Mouse (Mus musculus) limb, embryonic 14.5 days (tissue): ENCODE measurements around the gene Eef1b2. TPM values are rescaled to one million over a fixed set of nuclear protein-coding genes. Genes with fewer than 3 reads are reported as not detected.
A peak's percentile ranks its signal among the peaks of the same experiment; 100 is the strongest.

ENCODE experiments used
- ATAC-seq: fragments of 200-750 bp; cut with Nextera tagmentation; 2 replicates; pipeline ENCODE4 v1.8.0; 2017; ENCODE audit warnings: low read depth, moderate number of reproducible peaks, moderate TSS enrichment; ENCODE audit not compliant: low FRiP score
- DNase-seq: peaks from one replicate; pipeline ENCODE4 v3.0.0-alpha.2; 2015; ENCODE audit warnings: low spot score
- H3K27ac ChIP-seq: fragments of 300-500 bp; sonication (generic); replicated peaks from 2 replicates; pipeline ENCODE4 v1.5.1; 2014; ENCODE audit warnings: low read depth, mild to moderate bottlenecking, low read length, moderate library complexity, mixed read lengths
- H3K27me3 ChIP-seq: fragments of 300-500 bp; sonication (generic); 2 replicates; pipeline ENCODE4 v1.6.1; 2014; ENCODE audit warnings: low read length, mixed read lengths; ENCODE audit not compliant: control insufficient read depth, insufficient read depth
- H3K36me3 ChIP-seq: fragments of 300-500 bp; sonication (generic); 2 replicates; pipeline ENCODE4 v1.6.1; 2014; ENCODE audit warnings: mild to moderate bottlenecking, low read length, moderate library complexity, mixed read lengths; ENCODE audit not compliant: control insufficient read depth, insufficient read depth
- H3K4me1 ChIP-seq: fragments of 300-500 bp; sonication (generic); 2 replicates; pipeline ENCODE4 v1.6.1; 2014; ENCODE audit warnings: antibody characterized with exemption, low read length, mixed read lengths; ENCODE audit not compliant: control insufficient read depth, insufficient read depth
- H3K4me2 ChIP-seq: fragments of 300-500 bp; sonication (generic); replicated peaks from 2 replicates; pipeline ENCODE4 v1.6.1; 2014; ENCODE audit warnings: low read depth, mild to moderate bottlenecking, low read length, moderate library complexity; ENCODE audit not compliant: severe bottlenecking
- H3K4me3 ChIP-seq: fragments of 300-500 bp; sonication (generic); replicated peaks from 2 replicates; pipeline ENCODE4 v1.5.1; 2014; ENCODE audit warnings: low read length
- H3K9ac ChIP-seq: fragments of 300-500 bp; sonication (generic); 2 replicates; pipeline ENCODE4 v1.6.1; 2014; ENCODE audit warnings: mild to moderate bottlenecking, low read depth, low read length, moderate library complexity; ENCODE audit not compliant: severe bottlenecking
- H3K9me3 ChIP-seq: fragments of 300-500 bp; sonication (generic); 2 replicates; pipeline ENCODE4 v1.6.1; 2016; ENCODE audit warnings: low read length; ENCODE audit not compliant: control insufficient read depth
- POLR2A ChIP-seq: fragments of 200-500 bp; IDR thresholded peaks from 2 replicates; pipeline ENCODE4 v1.8.0; 2012; ENCODE audit warnings: inconsistent platforms, mild to moderate bottlenecking, moderate library complexity, borderline replicate concordance; ENCODE audit not compliant: insufficient read depth, insufficient read length; ENCODE audit errors: extremely low read depth
- WGBS: fragments of 180-500 bp; shearing (Covaris S2); extraction: QIAGEN DNeasy Blood & Tissue Kit; methylation state at CpG from one replicate; pipeline ENCODE4 v1.1.7; 2014; 5-methylcytosine and 5-hydroxymethylcytosine counted together
- polyA plus RNA-seq, 2 experiments: library from polyadenylated mRNA; depleted of rRNA in 1 of 2; stranded (reverse) in 1 of 2; unstranded in 1 of 2; fragments of >200 nt; fragmentation: Nextera tagmentation in 1 of 2; extraction: Ambion mirVana in 1 of 2; gene quantifications; 2 replicates each; pipeline versions ENCODE4 v1.2.1 to v1.2.3; 2012 to 2014

Gene Eef1b2
- polyA plus RNA-seq, 2 experiments: 750 to 1,108 TPM

DNA sequence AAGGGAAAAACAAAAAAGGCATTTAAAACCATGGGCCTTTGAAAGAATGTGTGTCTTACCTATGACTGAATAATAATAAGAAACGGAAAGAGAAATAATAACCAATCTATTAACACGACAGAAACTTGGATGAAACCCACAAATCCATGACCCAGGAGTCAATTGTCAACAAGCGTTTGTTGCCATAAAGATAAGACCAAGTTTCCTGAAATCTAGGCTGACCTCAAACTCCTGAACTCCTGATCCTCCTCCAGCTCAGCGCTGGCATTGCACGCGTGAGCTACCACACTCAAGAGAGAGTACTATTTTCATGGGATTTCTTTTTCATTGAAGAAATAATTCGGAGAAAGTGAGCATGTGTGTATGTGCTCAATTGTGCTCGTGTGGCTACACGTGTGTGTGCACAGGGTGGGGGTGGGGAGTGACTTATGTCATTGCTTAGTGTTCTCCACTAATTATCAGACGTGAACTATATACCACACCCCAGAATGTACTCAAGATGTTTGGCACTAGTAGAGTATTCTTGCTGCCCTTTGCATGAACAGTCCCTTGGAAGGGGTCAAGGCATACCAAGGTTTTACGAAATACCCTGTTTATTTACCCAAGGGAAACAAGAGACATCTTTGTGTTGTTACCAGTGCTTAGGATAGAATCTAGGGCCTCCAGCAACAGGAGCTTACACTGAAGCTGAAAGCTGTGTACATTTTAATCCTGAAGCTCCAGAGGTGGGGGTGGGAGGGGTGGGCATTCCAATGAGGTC is 15.9 kb downstream of the Eef1b2 start:
- Histone ChIP-seq H3K4me2 (no peak overlapping the region), H3K9ac (no peak overlapping the region), H3K27ac (no peak overlapping the region), H3K27me3 (no peaks in the 10 kb centered on the region), H3K36me3 (no peaks in the 10 kb centered on the region), H3K4me3 (no peak overlapping the region), H3K9me3 (no peaks in the 10 kb centered on the region), H3K4me1 (no peaks in the 10 kb centered on the region)
- TF ChIP-seq POLR2A: no peak
- 86% methylated on average over 11 of the region's 11 CpGs for WGBS
- ATAC-seq: no peak
- DNase-seq: no peak

DNA sequence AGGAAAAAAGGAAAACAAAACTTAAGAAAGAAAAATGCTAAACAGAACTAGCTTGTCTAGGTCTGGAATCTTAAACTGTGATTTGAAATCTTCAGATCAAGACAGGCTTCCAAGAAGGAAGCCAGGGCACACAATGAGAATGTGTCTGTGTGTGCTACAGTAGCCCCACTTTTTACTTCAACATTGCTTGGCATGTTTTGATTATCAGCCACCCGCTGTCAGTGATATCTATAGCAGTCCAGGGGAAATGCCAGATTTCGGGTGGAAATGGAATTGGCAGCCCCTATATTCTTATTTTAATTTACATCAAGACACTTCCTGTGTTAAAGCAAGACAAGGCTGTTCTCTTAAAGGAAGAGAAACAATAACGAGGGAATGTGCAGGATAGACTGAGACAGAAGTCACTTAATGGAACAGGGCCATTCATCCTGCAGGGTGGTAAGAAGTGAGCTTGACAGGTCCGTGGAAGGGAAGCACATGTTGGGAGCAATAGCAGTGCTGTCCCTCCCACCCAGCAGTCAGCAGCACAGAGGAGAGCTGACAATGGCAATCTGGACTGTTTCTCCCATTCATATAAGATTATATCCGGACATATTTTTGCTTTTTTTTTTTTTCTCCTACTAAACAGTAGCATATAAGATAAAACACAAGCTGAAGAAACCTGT is 19.4 kb downstream of the Eef1b2 start:
- no peak overlapping the region for H3K4me2 ChIP-seq
- DNase-seq: no peak
- H3K4me1 ChIP-seq: no peaks in the 10 kb centered on the region
- no peak overlapping the region for H3K9ac ChIP-seq
- no peaks in the 10 kb centered on the region for H3K36me3 ChIP-seq
- no peak for ATAC-seq
- H3K4me3 ChIP-seq: no peak overlapping the region
- no peak for TF ChIP-seq POLR2A
- H3K9me3 ChIP-seq: 0 out of 2 replicates have a peak, but pooled peaks cover 7% of the 10 kb centered on the region
- no peaks in the 10 kb centered on the region for H3K27me3 ChIP-seq
- 58% methylated on average over 5 of the region's 5 CpGs for WGBS
- no peak overlapping the region for H3K27ac ChIP-seq

DNA sequence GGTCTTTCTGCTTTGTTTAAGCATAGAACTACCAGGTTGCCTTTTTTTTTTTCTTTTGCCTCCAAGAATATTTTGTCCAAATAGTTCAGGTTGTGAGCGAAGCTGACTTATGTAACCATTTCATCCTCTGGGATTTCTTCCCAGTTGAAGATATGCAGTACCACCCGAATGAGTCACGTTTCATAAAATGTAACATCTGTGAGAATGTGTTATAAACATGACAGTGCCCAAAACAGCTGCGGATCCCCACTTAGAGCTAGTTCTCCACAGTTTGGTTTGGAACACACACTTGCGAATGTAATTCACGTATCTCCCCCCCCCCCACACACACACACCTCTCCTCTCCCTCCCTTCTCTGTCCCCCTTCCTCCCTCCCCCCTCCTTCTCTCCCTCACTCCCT is 22.8 kb downstream of the Eef1b2 start:
- Histone ChIP-seq H3K36me3 (no peaks in the 10 kb centered on the region), H3K27ac (no peak overlapping the region), H3K27me3 (no peaks in the 10 kb centered on the region), H3K4me1 (no peaks in the 10 kb centered on the region), H3K4me3 (no peak overlapping the region), H3K9ac (no peak overlapping the region), H3K4me2 (no peak overlapping the region), H3K9me3 (0 out of 2 replicates have a peak, but pooled peaks cover 7% of the 10 kb centered on the region)
- no peak for TF ChIP-seq POLR2A
- WGBS: 84% methylated on average over 6 of the region's 6 CpGs
- ATAC-seq (no peak), DNase-seq (peak; percentile 22)

DNA sequence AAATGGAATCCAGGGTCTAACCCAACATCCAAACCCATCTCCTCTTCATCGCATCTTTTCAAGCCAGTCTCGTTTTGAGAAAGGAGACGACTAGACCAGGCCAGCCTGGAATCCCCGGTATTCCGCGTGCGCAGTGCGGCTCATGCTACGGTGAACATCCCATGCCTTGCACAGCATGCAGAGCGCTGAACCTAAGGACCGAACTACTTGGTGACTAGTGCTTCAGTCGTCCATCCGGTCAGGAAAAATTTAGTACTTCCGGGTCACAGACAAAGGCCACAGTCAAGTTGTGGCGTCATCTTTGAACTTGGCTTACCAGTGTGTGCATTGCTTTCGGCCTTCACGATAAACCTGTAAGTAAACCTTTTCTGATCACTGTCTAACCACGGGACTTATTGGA is 23.7 kb downstream of the Eef1b2 start:
- no peak overlapping the region for H3K4me3 ChIP-seq
- WGBS: 92% methylated on average over 18 of the region's 18 CpGs
- H3K9ac ChIP-seq: no peak overlapping the region
- TF ChIP-seq POLR2A: no peak
- no peaks in the 10 kb centered on the region for H3K36me3 ChIP-seq
- DNase-seq: no peak
- 0 out of 2 replicates have a peak, but pooled peaks cover 7% of the 10 kb centered on the region for H3K9me3 ChIP-seq
- no peak overlapping the region for H3K27ac ChIP-seq
- H3K4me1 ChIP-seq: no peaks in the 10 kb centered on the region
- no peak overlapping the region for H3K4me2 ChIP-seq
- H3K27me3 ChIP-seq: no peaks in the 10 kb centered on the region
- no peak for ATAC-seq

DNA sequence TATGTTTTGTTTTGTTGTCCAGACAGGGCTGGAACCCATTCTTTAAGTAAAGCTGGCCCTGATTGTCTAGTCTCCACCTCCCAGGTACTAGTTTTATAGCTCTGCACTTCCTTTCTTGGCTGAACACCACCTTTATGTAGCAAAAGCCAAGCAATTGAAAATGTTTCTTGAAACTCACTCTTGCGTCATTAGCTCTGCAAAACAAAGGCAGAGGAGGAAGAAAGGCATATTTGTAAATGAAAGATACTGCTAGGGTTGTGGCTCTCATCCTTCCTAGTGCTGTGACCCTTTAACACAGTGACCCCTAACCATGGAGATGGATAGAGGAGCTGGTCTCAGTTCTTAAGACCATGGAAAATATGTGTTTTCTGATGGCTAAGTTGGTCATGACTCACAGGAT is 25.0 kb downstream of the Eef1b2 start:
- ATAC-seq (no peak), DNase-seq (no peak)
- no peaks in the 10 kb centered on the region for H3K4me1 ChIP-seq
- H3K27ac ChIP-seq: no peak overlapping the region
- no peak overlapping the region for H3K4me2 ChIP-seq
- 64% methylated on average over 1 of the region's 1 CpGs for WGBS
- no peak overlapping the region for H3K9ac ChIP-seq
- H3K27me3 ChIP-seq: no peaks in the 10 kb centered on the region
- no peaks in the 10 kb centered on the region for H3K36me3 ChIP-seq
- no peak for TF ChIP-seq POLR2A
- no peak overlapping the region for H3K4me3 ChIP-seq
- 0 out of 2 replicates have a peak, but pooled peaks cover 7% of the 10 kb centered on the region for H3K9me3 ChIP-seq
